17 mouse cellular contexts compared by ENCODE assay signal in genomic region chr2:62100526-62100925, GRCm38 (mm10). TPM values are rescaled to one million over a fixed set of nuclear protein-coding genes. Genes with fewer than 3 reads are reported as not detected.
"Had no signal": no experiment of that assay in that cellular context is flagged by ENCODE, and none has a peak within 500 bp of the region (broad histone marks: within the 10 kb centered on the region; RNA-seq: fewer than 3 reads in every experiment).

No protein-coding gene starts in this region.

- H3K36me3 ChIP-seq: neural tube, embryonic 12.5 days; neural tube, embryonic 13.5 days; neural tube, embryonic 15.5 days; stomach, embryonic 15.5 days had no signal

- H3K9ac ChIP-seq: neural tube, embryonic 12.5 days; neural tube, embryonic 13.5 days; neural tube, embryonic 15.5 days; stomach, embryonic 15.5 days had no signal

- H3K9me3 ChIP-seq: neural tube, embryonic 12.5 days; neural tube, embryonic 13.5 days; neural tube, embryonic 15.5 days; stomach, embryonic 15.5 days had no signal

- H3K4me3 ChIP-seq: neural tube, embryonic 12.5 days; neural tube, embryonic 13.5 days; neural tube, embryonic 15.5 days; stomach, embryonic 15.5 days had no signal

- DNase-seq: retina, postnatal 1 day; right cerebral cortex, adult 18-20 months; right cerebral cortex, postnatal 14 days; right cerebral cortex, postnatal 25 days; right cerebral cortex, postnatal 4 days; thymus, adult 18-20 months; thymus, adult 2 months; thymus, postnatal 14 days; thymus, postnatal 25 days; thymus, postnatal 36 days; thymus, postnatal 4 days had no signal

- H3K27me3 ChIP-seq: neural tube, embryonic 12.5 days; neural tube, embryonic 13.5 days; neural tube, embryonic 15.5 days; stomach, embryonic 15.5 days had no signal

- H3K4me2 ChIP-seq: neural tube, embryonic 12.5 days; neural tube, embryonic 13.5 days; neural tube, embryonic 15.5 days; stomach, embryonic 15.5 days had no signal

- H3K27ac ChIP-seq: neural tube, embryonic 12.5 days; neural tube, embryonic 13.5 days; neural tube, embryonic 15.5 days; stomach, embryonic 15.5 days; stomach, postnatal 0 days had no signal

- H3K4me1 ChIP-seq: neural tube, embryonic 12.5 days; neural tube, embryonic 13.5 days; neural tube, embryonic 15.5 days; stomach, embryonic 15.5 days had no signal

RNA-seq across cellular contexts. Expression of gene Slc4a10, which starts 54.3 kb away (rescaled TPM):
- polyA plus RNA-seq: spleen, adult 2 months had no signal
